Mouse (Mus musculus): ENCODE data around the gene Glt1d1. TPM values are rescaled to one million over a fixed set of nuclear protein-coding genes. Genes with fewer than 3 reads are reported as not detected.

The Glt1d1 gene
- polyA plus RNA-seq, 1 experiment from 2014 or later, result 0.89 TPM

DNA sequence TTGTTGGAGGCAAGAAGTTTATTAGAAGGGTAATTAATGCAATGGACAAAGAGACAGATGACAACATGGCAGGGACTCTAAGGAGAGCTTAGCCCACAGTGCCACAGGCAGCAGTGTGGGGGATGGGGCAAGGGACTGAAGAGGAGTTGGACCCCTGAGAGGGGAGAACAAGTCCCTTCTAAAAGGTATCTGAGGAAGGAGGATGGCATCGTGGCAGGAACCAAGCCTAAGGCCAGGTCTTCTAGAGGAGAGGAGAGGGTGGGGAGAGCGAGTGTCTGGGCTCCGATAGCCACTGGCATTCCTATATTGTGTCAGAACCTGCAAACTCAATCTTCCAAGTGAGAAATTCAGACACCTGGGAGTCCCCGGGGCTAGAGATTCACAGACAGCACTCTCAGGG, 126.5 kb downstream of the Glt1d1 start:
- H3K9ac ChIP-seq, result no peak overlapping the region
- no peaks in the 10 kb centered on the region for H3K9me3 ChIP-seq
- no peak overlapping the region for H3K4me2 ChIP-seq
- H3K27me3 ChIP-seq (replicated peaks), result no peaks in the 10 kb centered on the region
- no peaks in the 10 kb centered on the region for H3K36me3 ChIP-seq (replicated peaks)
- no peak overlapping the region for H3K27ac ChIP-seq
- H3K4me1 ChIP-seq, result peaks cover 4% of the 10 kb centered on the region; the same call in 1 of the 2 replicates
- H3K4me3 ChIP-seq, result no peak overlapping the region
- no peak for ATAC-seq (replicated peaks)
- 60% methylated on average over 4 of the region's 4 CpGs for WGBS

Other genes with a start within 250 kb of the Glt1d1 start
- gene Slc15a4, start 635 bp downstream of the Glt1d1 start, polyA plus RNA-seq (2015; fragmentation: Nextera tagmentation; extraction: Ambion mirVana), result 30.6 and 32.1 TPM in 2 replicates

All from midbrain, embryonic 15.5 days (tissue).